Mouse (Mus musculus) adrenal gland, postnatal 36 days (tissue): ENCODE results near the gene Styx. TPM values are rescaled to one million over a fixed set of nuclear protein-coding genes. Genes with fewer than 3 reads are reported as not detected.
A peak's percentile ranks its signal among the peaks of the same experiment; 100 is the strongest.

Experiments used
- DNase-seq, 2 experiments: peaks; one replicate each; pipeline ENCODE4 v3.0.0; 2021; ENCODE audit warnings: mixed read lengths in 1 of 2
- long read RNA-seq, 2 experiments: library from polyadenylated mRNA; stranded (forward); transcript quantifications; one replicate each; pipeline ENCODE4 v2.0.0; 2021; ENCODE audit warnings: borderline sequencing depth in 2 of 2
- total RNA-seq, 2 experiments: library from RNA; stranded (reverse); gene quantifications; 2 replicates each; pipeline ENCODE4 v1.2.3; 2021

Styx gene
- 10 to 100 TPM; 25.2 to 29.8 TPM for total RNA-seq
- long read RNA-seq, experiment 1, full-length matches to known transcripts, result 9 of 11 reads
- long read RNA-seq, experiment 1, partial matches to known transcripts, result 0 of 11 reads
- long read RNA-seq, experiment 1, other reads (novel, unspliced or antisense), result 2 of 11 reads
- long read RNA-seq, experiment 2, full-length matches to known transcripts, result 1 of 1 reads
- long read RNA-seq, experiment 2, partial matches to known transcripts, result 0 of 1 reads
- long read RNA-seq, experiment 2, other reads (novel, unspliced or antisense), result 0 of 1 reads

- peak; percentile 98 to 99 for DNase-seq
Measured at GRCm38 (mm10) chr14:45350931-45351859, at the start of gene Styx. Gene Styx (plus strand): TSS chr14:45351093.

- DNase-seq, result no peak
Measured at GRCm38 (mm10) chr14:45303939-45304338, 47.0 kb upstream of the Styx start.

GRCm38 (mm10) chr14:45304389-45304788 is 46.5 kb upstream of the Styx start:
- no peak for DNase-seq

GRCm38 (mm10) chr14:45305852-45306251 is 45.0 kb upstream of the Styx start:
- DNase-seq, result no peak

- no peak for DNase-seq
Measured at GRCm38 (mm10) chr14:45307630-45308328, 43.1 kb upstream of the Styx start.

- DNase-seq, result peak; percentile 53 to 67
Measured at GRCm38 (mm10) chr14:45309646-45310045, 41.2 kb upstream of the Styx start.

- DNase-seq, result no peak
Measured at GRCm38 (mm10) chr14:45310101-45310500, 40.8 kb upstream of the Styx start.

- DNase-seq, result no peak
Measured at GRCm38 (mm10) chr14:45316927-45317326, 34.0 kb upstream of the Styx start.

- peak in 1 of 2 experiments; percentile 64 for DNase-seq
Measured at GRCm38 (mm10) chr14:45317921-45318411, 32.9 kb upstream of the Styx start.

- peak; percentile 86 to 93 for DNase-seq
Measured at GRCm38 (mm10) chr14:45318426-45319236, 32.3 kb upstream of the Styx start, which contains the start of gene Ero1l. Gene Ero1l (minus strand): TSS chr14:45318771.

GRCm38 (mm10) chr14:45319237-45319610 is 31.7 kb upstream of the Styx start:
- DNase-seq, result no peak

GRCm38 (mm10) chr14:45320111-45320510 is 30.8 kb upstream of the Styx start:
- DNase-seq, result no peak

GRCm38 (mm10) chr14:45321067-45321466 is 29.8 kb upstream of the Styx start:
- DNase-seq, result no peak

GRCm38 (mm10) chr14:45321622-45322021 is 29.3 kb upstream of the Styx start:
- no peak for DNase-seq

- no peak for DNase-seq
Measured at GRCm38 (mm10) chr14:45322450-45322849, 28.4 kb upstream of the Styx start.

- no peak for DNase-seq
Measured at GRCm38 (mm10) chr14:45323320-45323719, 27.6 kb upstream of the Styx start.

GRCm38 (mm10) chr14:45325471-45325870 is 25.4 kb upstream of the Styx start:
- DNase-seq, result peak; percentile 50 to 62

- no peak for DNase-seq
Measured at GRCm38 (mm10) chr14:45328072-45328713, 22.7 kb upstream of the Styx start.

- DNase-seq, result no peak
Measured at GRCm38 (mm10) chr14:45329018-45329588, 21.8 kb upstream of the Styx start.

- peak; percentile 91 to 95 for DNase-seq
Measured at GRCm38 (mm10) chr14:45329589-45330181, 21.2 kb upstream of the Styx start, which contains the start of gene Psmc6. Gene Psmc6 (plus strand): TSS chr14:45329788.
